Mouse (Mus musculus) MEL (cell line): Measurements from ENCODE around the gene Denr. TPM values are rescaled to one million over a fixed set of nuclear protein-coding genes. Genes with fewer than 3 reads are reported as not detected.

Experiments
- DNase-seq: peaks from one replicate; pipeline ENCODE4 v3.0.0; 2011; ENCODE audit warnings: low read depth, low spot score
- H3K27ac ChIP-seq: 2 replicates; pipeline ENCODE4 v1.5.1; 2012; ENCODE audit warnings: low read depth, mild to moderate bottlenecking, control low read depth, low read length, moderate library complexity; ENCODE audit not compliant: control insufficient read depth
- H3K27me3 ChIP-seq, 2 experiments: fragments of 150-350 bp in 1 of 2; sonication (generic) in 1 of 2; 2 replicates each; pipeline ENCODE4 v1.6.1; 2012; ENCODE audit warnings: low read length in 2 of 2, mild to moderate bottlenecking in 2 of 2, improper control_type of control experiment in 1 of 2, moderate library complexity in 1 of 2; ENCODE audit not compliant: insufficient read depth in 2 of 2, control insufficient read depth in 1 of 2
- H3K36me3 ChIP-seq, 2 experiments: 2 replicates each; pipeline ENCODE4 v1.6.1; 2012 to 2014; ENCODE audit warnings: low read length in 2 of 2, improper control_type of control experiment in 1 of 2, inconsistent platforms in 1 of 2, mild to moderate bottlenecking in 1 of 2; ENCODE audit not compliant: insufficient read depth in 2 of 2, control insufficient read depth in 1 of 2
- H3K4me1 ChIP-seq, 2 experiments: fragments of 150-350 bp in 1 of 2; sonication (generic) in 1 of 2; 2 replicates each; pipeline ENCODE4 v1.6.1; 2012; ENCODE audit warnings: low read length in 2 of 2, improper control_type of control experiment in 1 of 2, mild to moderate bottlenecking in 1 of 2; ENCODE audit not compliant: insufficient read depth in 2 of 2, control insufficient read depth in 1 of 2
- H3K4me3 ChIP-seq, 2 experiments: fragments of 150-350 bp in 1 of 2; sonication (generic) in 1 of 2; 2 replicates each; pipeline ENCODE4 v1.5.1; 2012; ENCODE audit warnings: low read depth in 2 of 2, low read length in 2 of 2, mild to moderate bottlenecking in 2 of 2, moderate library complexity in 2 of 2, control low read depth in 1 of 2, improper control_type of control experiment in 1 of 2; ENCODE audit not compliant: control insufficient read depth in 1 of 2, insufficient read depth in 1 of 2
- H3K79me2 ChIP-seq: 2 replicates; pipeline ENCODE4 v1.6.1; 2012; ENCODE audit warnings: mild to moderate bottlenecking, low read length, moderate library complexity; ENCODE audit not compliant: control insufficient read depth, poor library complexity, insufficient read depth
- H3K9ac ChIP-seq: 2 replicates; pipeline ENCODE4 v1.6.1; 2012; ENCODE audit warnings: low read depth, mild to moderate bottlenecking, control low read depth, low read length, moderate library complexity; ENCODE audit not compliant: control insufficient read depth, poor library complexity, severe bottlenecking
- H3K9me3 ChIP-seq: fragments of 150-350 bp; sonication (generic); replicated peaks from 2 replicates; pipeline ENCODE4 v1.6.1; 2012; ENCODE audit warnings: mild to moderate bottlenecking, low read length, improper control_type of control experiment, moderate library complexity; ENCODE audit not compliant: insufficient read depth
- BHLHE40 ChIP-seq: IDR thresholded peaks from 2 replicates; pipeline ENCODE4 v1.6.1; 2012; ENCODE audit warnings: low read depth, mild to moderate bottlenecking, inconsistent platforms, low read length, improper control_type of control experiment, borderline replicate concordance
- CHD1 ChIP-seq: IDR thresholded peaks from 2 replicates; pipeline ENCODE4 v1.6.1; 2012; ENCODE audit warnings: low read depth, mild to moderate bottlenecking, inconsistent platforms, low read length, improper control_type of control experiment
- CHD2 ChIP-seq: IDR thresholded peaks from 2 replicates; pipeline ENCODE4 v1.6.1; 2011; ENCODE audit warnings: low read length, improper control_type of control experiment
- E2F4 ChIP-seq: IDR thresholded peaks from 2 replicates; pipeline ENCODE4 v1.6.1; 2011; ENCODE audit warnings: low read depth, low read length, improper control_type of control experiment, borderline replicate concordance
- ETS1 ChIP-seq: IDR thresholded peaks from 2 replicates; pipeline ENCODE4 v1.6.1; 2012; ENCODE audit warnings: low read depth, mild to moderate bottlenecking, inconsistent platforms, low read length, improper control_type of control experiment, moderate library complexity
- GATA1 ChIP-seq: IDR thresholded peaks from 2 replicates; pipeline ENCODE4 v1.6.1; 2011; ENCODE audit warnings: low read depth, low read length, improper control_type of control experiment
- HCFC1 ChIP-seq: IDR thresholded peaks from 2 replicates; pipeline ENCODE4 v1.6.1; 2012; ENCODE audit warnings: low read depth, mild to moderate bottlenecking, inconsistent platforms, low read length, improper control_type of control experiment, moderate library complexity
- JUND ChIP-seq: IDR thresholded peaks from 2 replicates; pipeline ENCODE4 v1.6.1; 2011; ENCODE audit warnings: low read depth, mild to moderate bottlenecking, improper control_type of control experiment, low read length
- MAFK ChIP-seq: IDR thresholded peaks from 2 replicates; pipeline ENCODE4 v1.6.1; 2011; ENCODE audit warnings: low read depth, mild to moderate bottlenecking, low read length, improper control_type of control experiment, borderline replicate concordance
- MAX ChIP-seq: IDR thresholded peaks from 2 replicates; pipeline ENCODE4 v1.6.1; 2011; ENCODE audit warnings: low read length, improper control_type of control experiment
- MYC ChIP-seq: IDR thresholded peaks from 2 replicates; pipeline ENCODE4 v1.6.1; 2011; ENCODE audit warnings: low read depth, mild to moderate bottlenecking, low read length, improper control_type of control experiment, moderate library complexity
- NELFE ChIP-seq: IDR thresholded peaks from 2 replicates; pipeline ENCODE4 v1.6.1; 2011; ENCODE audit warnings: low read depth, low read length, improper control_type of control experiment
- POLR2A ChIP-seq, 2 experiments: IDR thresholded peaks; 2 replicates each; pipeline ENCODE4 v1.6.1; 2011 to 2012; ENCODE audit warnings: low read length in 2 of 2, mild to moderate bottlenecking in 2 of 2, control low read depth in 1 of 2, improper control_type of control experiment in 1 of 2, low read depth in 1 of 2, moderate library complexity in 1 of 2; ENCODE audit not compliant: control insufficient read depth in 1 of 2, insufficient read depth in 1 of 2, poor library complexity in 1 of 2
- RAD21 ChIP-seq: IDR thresholded peaks from 2 replicates; pipeline ENCODE4 v1.6.1; 2011; ENCODE audit warnings: mild to moderate bottlenecking, low read depth, low read length, improper control_type of control experiment
- RCOR1 ChIP-seq: IDR thresholded peaks from 2 replicates; pipeline ENCODE4 v1.6.1; 2012; ENCODE audit warnings: low read depth, mild to moderate bottlenecking, inconsistent platforms, low read length, improper control_type of control experiment
- SIN3A ChIP-seq: IDR thresholded peaks from 2 replicates; pipeline ENCODE4 v1.6.1; 2012; ENCODE audit warnings: low read length, improper control_type of control experiment, inconsistent platforms
- TBP ChIP-seq: IDR thresholded peaks from 2 replicates; pipeline ENCODE4 v1.8.0; 2011; ENCODE audit warnings: low read depth, low read length, improper control_type of control experiment
- UBTF ChIP-seq: IDR thresholded peaks from 2 replicates; pipeline ENCODE4 v1.6.1; 2012; ENCODE audit warnings: low read depth, mild to moderate bottlenecking, inconsistent platforms, low read length, improper control_type of control experiment, moderate library complexity, borderline replicate concordance; ENCODE audit not compliant: insufficient read depth
- USF1 ChIP-seq: IDR thresholded peaks from 2 replicates; pipeline ENCODE4 v1.6.1; 2014; ENCODE audit warnings: low read depth, mild to moderate bottlenecking, inconsistent platforms, low read length, improper control_type of control experiment, moderate library complexity
- USF2 ChIP-seq, 2 experiments: IDR thresholded peaks; 2 replicates each; pipeline ENCODE4 v1.6.1; 2011 to 2012; ENCODE audit warnings: improper control_type of control experiment in 2 of 2, low read length in 2 of 2, borderline replicate concordance in 1 of 2, inconsistent platforms in 1 of 2, low read depth in 1 of 2, mild to moderate bottlenecking in 1 of 2; ENCODE audit not compliant: insufficient read depth in 1 of 2
- ZC3H11A ChIP-seq: IDR thresholded peaks from 2 replicates; pipeline ENCODE4 v1.6.1; 2012; ENCODE audit warnings: low read depth, mild to moderate bottlenecking, inconsistent platforms, low read length, improper control_type of control experiment
- ZNF384 ChIP-seq: IDR thresholded peaks from 2 replicates; pipeline ENCODE4 v1.6.1; 2012; ENCODE audit warnings: low read depth, mild to moderate bottlenecking, inconsistent platforms, low read length, improper control_type of control experiment
- polyA plus RNA-seq, 2 experiments: library from polyadenylated mRNA; stranded (reverse) in 1 of 2; unstranded in 1 of 2; fragments of >175 nt in 1 of 2; fragments of >200 nt in 1 of 2; gene quantifications; 2 replicates each; pipeline versions ENCODE4 v1.2.1 to v1.2.4; 2012; ENCODE audit warnings: low replicate concordance in 2 of 2, low read depth in 1 of 2; ENCODE audit not compliant: insufficient read length in 2 of 2, insufficient read depth in 1 of 2, missing spikeins in 1 of 2
- total RNA-seq: library from RNA; depleted of rRNA; stranded (reverse); fragments of 300-350 nt; gene quantifications from 2 replicates; pipeline ENCODE4 v1.2.3, GENCODE M21; 2012

Gene Denr
- total and polyA plus RNA-seq, 3 experiments, result 62.4 to 323 (median 109) TPM

DNA sequence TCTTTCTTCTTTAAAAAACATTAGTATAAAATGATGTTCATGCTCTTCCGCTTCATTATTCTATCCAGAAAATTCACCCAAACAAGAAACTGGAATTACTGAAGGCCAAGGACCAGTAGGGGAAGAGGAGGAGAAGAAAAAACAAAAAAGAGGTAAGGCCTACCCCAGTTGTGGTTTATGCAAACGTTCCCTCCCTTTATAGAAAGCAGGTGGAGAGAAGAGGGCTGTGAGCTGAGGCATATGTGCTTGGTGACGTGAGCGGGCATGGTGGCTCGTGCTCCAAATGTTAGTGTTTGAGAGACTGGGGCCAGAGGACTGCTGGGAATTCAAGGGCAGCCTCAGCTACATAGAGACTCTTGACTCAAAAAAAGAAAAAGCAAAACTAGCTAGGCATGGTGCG, 15.1 kb downstream of the Denr start:
- no peaks in the 10 kb centered on the region for H3K79me2 ChIP-seq
- peaks cover 0 to 38% of the 10 kb centered on the region in 2 experiments; a peak in 2 of 4 replicates for H3K36me3 ChIP-seq
- H3K4me3 ChIP-seq, result no peak overlapping the region
- H3K4me1 ChIP-seq, result no peaks in the 10 kb centered on the region
- no peak overlapping the region for H3K9ac ChIP-seq
- no peak overlapping the region for H3K27ac ChIP-seq
- no peak for DNase-seq
- H3K9me3 ChIP-seq, result no peaks in the 10 kb centered on the region
- TF ChIP-seq RAD21, result no peak
- no peak for TF ChIP-seq USF1
- no peak for TF ChIP-seq NELFE
- TF ChIP-seq MAFK, result no peak
- no peak for TF ChIP-seq HCFC1
- no peak for TF ChIP-seq TBP
- TF ChIP-seq POLR2A (IDR thresholded peaks at IDR 0.05; ENCODE audit: control insufficient read depth in 1 of 2, insufficient read depth in 1 of 2, low read depth in 1 of 2, low read length in 2 of 2, poor library complexity in 1 of 2), result no peak
- no peak for TF ChIP-seq RCOR1
- no peak for TF ChIP-seq MYC
- no peak for TF ChIP-seq SIN3A
- no peak for TF ChIP-seq ZC3H11A
- no peak for TF ChIP-seq ETS1
- TF ChIP-seq JUND, result no peak
- TF ChIP-seq UBTF, result no peak
- TF ChIP-seq GATA1, result no peak
- no peak for TF ChIP-seq E2F4
- no peak for TF ChIP-seq MAX
- no peak for TF ChIP-seq BHLHE40
- no peak for TF ChIP-seq CHD1
- H3K27me3 ChIP-seq, result no peaks in the 10 kb centered on the region

- Histone ChIP-seq H3K4me3 (no peak within 1 kb of the TSS), H3K79me2 (peaks cover 6% of the 10 kb centered on the region), H3K9me3 (no peaks in the 10 kb centered on the region), H3K4me1 (peaks cover 0 to 9% of the 10 kb centered on the region in 2 experiments; a peak in 2 of 4 replicates), H3K27me3 (no peaks in the 10 kb centered on the region), H3K9ac (no peak within 1 kb of the TSS), H3K36me3 (peaks cover 5 to 10% of the 10 kb centered on the region in 2 experiments), H3K27ac (no peak within 1 kb of the TSS)
- DNase-seq, result no peak
- TF ChIP-seq USF2 (IDR thresholded peaks at IDR 0.05; ENCODE audit: borderline replicate concordance in 1 of 2, insufficient read depth in 1 of 2, low read depth in 1 of 2, low read length in 2 of 2) (no peak), USF1 (no peak), BHLHE40 (no peak), ETS1 (no peak), CHD2 (no peak), ZNF384 (no peak), MYC (no peak)
Measured at GRCm38 (mm10) chr5:123927118-123927517, 20.1 kb downstream of the Denr start, which contains the start of gene Gm43518. Gene Gm43518, plus strand, starts transcription at chr5:123927418.
